Mouse (Mus musculus) ovary, postnatal 14 days (tissue): ENCODE measurements around the gene Cd177.
"Not testable (repeated sequence)": the region's sequence is repeated elsewhere in the genome, so short reads cannot be mapped to it uniquely, and the experiment has no call there.

ENCODE experiments used
- DNase-seq: peaks from one replicate; pipeline ENCODE4 v3.0.0; 2022; ENCODE audit warnings: low spot score

The Cd177 gene

DNA sequence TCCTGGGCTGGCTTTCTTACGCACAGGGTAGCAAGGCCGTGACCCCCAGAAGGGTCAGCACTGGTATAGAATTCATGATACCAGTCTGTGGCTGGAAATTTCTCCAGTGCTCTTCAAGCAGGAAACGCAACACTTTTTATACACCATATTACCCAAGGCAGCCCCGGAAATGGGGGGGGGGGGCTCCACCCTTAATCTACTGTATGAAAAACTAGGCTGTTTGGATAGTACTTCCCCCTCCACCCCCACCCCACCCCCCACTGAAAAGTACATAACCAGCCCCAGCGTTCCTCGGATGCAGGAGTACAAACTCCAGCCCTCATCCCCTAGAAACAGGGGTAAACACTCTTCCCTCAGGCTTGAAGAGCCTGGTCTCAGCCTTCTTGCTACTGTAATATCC, at the start of gene Cd177:
Cd177 (minus strand) TSS at position 101 of the 400 bp plus-strand sequence.
- DNase-seq: no peak

DNA sequence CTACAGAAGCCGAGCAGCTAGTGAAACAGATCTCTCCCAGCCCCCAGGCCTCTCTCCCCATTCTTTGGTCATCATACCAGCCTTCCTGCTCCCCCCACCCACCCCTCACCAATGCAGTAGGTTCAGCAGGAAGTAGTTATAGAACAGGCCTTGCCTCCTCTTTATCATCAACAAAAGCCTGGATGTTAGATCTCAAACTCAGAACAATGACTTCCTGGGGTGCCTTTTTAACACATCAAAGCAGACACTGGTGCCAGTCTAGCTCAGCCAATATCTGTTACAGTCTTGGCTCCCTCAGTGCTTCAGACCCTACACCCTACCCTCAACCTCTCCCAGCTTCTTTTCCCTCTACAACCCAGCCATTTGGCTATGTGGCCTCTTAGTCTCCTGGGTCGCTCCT, 48.9 kb upstream of the Cd177 start:
- no peak for DNase-seq

DNA sequence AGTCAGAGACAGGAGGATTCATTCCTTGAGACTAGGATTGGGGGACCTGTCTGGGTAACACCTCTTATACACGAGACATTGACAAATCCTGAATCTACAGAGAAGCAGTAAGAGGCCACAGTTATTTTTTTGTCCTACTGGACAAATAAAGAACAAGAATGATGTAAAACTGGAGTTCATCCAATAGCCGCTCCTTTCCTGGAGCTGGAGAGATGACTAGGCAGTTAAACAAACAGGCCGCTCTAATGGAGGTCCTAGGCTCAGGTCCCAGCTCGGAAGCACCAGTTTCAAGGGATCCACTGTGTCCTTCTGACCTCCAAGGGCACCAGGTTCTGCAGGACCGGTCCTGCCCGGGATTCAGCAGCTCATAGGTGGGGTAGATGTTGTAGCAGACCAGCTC, 44.7 kb upstream of the Cd177 start:
- DNase-seq: no peak

DNA sequence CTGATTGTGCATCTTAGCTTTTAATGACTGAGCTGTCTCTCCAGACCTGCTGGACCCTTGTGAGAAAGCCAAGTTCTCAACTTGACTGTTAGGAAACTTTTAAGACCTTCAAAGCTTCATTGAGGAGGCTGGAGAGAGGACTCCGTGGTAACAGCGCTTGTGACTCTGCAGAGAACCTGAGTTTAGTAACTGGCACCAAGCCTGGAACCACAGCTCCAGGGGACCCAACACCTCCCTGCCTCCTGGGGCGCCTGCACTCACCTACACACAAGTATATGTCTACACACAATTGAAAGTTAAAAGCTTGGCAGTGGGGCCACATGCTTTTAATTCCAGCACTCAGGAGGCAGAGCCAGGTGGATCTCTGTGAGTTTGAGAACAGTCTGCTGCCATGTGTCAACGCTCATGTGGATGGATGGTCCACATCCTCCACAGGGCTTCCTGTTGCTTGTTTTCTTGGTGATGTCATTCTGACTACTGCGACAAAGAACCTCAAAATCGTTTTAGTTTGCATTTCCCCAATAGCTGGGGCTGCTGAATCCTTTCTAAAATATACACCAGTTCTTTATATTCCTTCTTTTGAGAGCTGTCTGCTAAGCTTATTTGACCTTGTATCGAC, 42.1 kb upstream of the Cd177 start:
- DNase-seq: no peak

DNA sequence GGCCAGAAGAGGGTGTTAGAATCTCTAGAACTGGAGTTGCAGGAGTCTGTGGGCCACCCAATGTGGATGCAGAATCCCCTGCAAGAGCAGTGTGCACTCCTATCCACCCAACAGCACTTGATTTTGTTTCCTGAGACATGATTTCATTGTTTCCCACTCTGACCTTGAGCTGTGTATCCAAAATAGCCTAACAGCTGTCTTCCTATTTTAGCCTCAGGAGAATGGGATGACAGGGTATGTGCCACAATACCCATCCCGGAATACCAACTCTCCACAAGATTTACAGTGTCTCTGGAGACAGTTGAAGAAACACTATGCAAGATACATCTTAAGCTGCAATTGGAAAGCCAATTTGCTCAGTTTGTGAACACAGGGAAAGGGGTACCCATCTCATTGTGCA, 37.8 kb upstream of the Cd177 start:
- DNase-seq: no peak

DNA sequence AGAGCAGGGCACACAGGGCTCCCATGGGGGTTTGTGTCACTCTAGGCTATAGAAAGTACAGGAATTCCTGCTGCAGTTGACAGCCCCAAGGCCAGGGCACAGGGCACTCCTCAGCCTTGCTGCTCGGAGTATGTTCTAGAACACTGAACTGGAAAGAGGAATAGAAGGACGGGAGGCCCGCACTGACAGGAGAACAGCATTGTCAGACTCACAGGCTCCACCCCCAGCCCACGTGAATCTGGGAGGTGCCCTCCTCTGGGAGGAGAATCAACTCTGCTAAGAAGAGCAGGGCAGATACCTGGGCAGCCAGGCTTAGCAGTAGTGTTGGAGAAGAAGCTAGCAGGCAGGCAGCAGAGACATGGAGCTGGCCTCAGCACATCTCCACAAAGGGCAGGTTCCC, 16.8 kb upstream of the Cd177 start, which contains the start of gene Ceacam10:
Ceacam10 (plus strand) TSS at position 289 of the 400 bp plus-strand sequence.
- DNase-seq: not testable (repeated sequence)

DNA sequence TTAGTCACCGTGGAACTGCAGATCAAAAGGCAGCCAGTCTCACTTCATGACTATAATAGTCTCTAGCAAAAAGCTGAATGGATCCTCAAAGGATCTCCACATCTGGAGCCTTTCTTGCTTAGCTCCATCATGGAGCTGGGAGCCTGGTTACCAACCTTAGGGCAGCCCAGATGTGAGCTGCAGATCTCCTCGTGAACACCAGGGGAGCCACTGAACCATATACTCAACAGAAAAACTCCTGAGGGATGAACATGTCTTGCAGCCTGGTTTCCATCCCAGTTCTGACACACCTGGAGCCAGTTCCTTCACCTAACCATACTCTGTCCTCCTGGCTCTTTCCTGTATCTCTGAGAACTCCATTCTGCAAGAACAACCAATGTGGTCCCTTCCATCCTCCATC, 16.0 kb upstream of the Cd177 start:
- DNase-seq: no peak

DNA sequence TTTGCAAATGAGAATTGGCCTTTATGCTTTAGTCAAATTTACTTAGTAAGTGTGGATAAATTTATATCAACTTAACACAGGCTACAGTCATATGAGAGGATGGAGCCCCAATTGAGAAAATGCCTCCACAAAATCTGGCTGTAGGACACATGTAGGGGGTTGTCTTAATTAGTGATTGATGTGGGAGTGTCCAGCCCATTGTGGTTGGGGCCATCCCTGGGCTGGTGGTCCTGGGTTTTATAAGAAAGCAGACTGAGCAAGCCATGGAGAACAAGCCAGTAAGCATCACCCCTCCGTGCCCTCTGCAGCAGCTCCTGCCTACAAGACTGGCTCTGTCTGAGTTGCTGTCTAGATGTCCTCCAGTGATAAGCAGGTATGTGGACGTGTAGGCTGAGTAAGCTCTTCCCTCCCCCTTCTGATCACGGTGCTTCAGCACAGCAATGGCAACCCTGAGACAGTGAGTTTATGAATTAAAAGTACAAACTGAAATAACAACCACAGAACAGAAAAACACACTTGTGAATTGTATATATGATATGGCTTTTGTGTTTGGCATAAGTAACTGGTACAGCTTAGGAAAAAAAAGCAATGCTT, 13.9 kb upstream of the Cd177 start:
- no peak for DNase-seq

DNA sequence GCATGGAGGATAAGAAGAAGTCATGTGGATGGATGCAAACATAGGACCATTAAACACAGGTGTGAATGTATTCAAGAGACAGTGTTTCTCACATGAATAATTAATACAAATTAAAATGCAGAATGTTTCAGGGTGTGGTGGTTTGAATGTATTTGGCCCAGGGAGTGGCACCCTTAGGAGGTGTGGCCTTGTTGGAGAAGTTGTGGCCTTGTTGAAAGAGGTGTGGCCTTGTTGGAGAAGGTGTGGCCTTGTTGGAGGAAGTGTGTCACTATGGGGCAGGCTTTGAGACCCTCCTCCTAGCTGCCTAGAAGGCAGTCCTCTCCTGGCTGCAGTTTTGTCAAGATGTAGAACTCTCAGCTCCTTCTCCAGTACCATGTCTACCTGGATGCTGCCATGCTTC, 11.2 kb upstream of the Cd177 start:
- no peak for DNase-seq

DNA sequence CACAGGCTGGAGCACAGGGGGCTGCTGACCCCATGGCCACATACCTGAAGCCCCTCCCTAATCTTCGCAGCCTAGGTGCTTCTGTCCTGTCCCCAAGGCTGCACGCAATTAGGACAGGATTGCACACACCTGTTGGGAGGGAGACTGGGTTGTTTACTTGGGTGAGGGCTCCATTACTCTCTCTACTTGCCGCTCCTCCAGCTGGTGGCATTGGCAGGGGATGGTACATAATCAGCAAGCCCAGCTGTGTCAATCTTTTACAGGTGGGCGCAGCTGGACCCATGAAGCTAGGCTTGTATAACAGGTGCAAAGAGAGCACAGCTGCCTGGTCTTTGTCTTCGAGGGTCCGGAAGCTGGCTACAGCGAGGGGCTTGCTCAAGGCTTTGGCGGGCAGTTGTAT, 2.5 kb upstream of the Cd177 start:
- DNase-seq: no peak

DNA sequence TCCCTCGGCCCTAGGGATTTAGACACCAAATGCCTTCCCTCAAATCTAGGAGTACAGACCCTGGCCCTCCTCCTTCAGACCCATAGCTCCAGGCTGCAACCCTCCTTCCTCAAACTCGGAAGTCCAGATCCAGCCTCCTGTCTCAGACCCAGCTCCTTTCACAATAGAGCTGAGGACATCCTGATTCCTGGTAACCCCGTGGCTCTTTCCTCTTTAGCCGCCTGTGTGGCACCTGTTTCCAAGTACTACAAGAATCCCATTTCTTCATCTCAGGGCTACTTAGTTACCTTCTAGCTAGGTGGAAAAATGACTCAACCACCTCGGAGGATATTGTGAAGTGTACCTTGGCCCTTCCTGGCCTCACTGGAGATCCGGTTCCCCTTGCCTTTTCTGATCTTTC, 1.1 kb upstream of the Cd177 start:
- no peak for DNase-seq

DNA sequence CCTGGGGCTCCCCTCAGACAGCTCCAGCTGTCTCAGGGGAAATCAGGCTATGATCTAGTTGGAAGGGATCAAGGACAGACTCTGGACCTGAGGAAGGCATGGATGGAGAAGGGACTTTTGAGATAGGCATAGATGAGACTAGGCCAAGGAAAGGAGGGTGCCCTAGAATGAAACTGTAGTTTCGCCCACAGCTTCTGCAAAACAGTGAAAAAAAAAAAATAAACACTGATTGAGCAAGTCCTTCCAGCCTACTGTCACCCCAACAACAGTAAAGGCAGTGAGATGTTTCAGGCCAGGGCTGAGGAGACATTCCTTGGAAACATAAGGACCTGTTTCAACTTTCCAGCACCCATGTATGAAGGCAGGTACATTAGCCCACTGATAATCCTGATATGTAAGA, 1.6 kb downstream of the Cd177 start:
- no peak for DNase-seq

DNA sequence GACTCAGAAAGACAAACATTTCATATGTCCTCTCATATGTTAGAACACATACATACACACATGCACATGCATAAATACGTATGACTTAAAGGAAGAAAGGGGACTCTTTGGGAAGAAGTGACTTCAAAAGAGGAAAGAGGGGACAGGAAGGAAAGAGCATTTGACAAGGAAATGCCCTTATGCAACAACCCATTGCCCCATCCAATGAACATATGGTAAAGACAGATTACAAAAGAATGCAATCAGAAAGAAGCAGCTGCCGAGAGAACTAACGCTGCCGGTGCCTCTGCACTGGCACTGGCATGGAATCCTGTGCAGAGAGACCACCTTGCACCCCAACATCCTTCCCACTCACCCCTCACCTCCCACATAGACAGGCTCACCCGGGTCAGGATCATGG, 6.6 kb downstream of the Cd177 start:
- DNase-seq: no peak

DNA sequence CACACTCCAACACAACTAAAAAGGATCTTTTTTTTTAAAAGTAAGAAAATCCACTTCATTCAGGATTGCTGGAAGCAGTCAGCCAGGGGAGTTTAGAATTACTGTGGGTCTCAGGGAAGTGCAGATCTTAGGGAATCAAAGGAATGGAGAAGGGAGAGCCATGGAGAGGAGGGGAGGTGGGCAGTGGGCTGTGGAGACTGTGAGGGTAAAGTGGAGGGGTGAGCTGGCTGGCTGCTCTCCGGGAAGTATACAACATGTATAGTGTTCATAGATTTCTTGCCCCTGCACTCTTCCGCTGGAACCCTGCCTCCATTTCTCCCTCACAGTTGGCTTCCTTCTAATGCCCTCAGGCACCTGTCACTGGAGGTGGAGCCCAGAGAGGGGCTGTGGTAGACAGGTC, 8.5 kb downstream of the Cd177 start:
- DNase-seq: no peak

DNA sequence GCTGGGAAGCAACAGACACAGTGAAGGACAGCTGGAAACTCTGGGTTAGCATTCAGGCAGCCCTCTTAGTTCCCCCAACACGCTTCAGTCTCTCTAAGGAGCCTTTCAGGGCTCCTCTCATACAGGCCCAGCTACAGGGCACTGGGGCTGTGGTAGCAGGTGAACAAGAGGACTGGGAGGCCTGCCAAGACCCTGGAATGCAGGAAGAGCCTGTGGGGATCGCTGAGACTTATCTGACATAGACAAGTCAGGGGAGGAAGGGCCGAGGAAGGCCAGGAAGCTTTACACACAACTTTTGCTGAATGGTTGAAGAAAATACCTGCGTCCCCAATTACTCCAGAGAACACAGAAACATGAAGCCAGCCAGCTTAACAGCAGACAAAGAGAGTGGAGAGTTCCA, 9.4 kb downstream of the Cd177 start:
- no peak for DNase-seq

DNA sequence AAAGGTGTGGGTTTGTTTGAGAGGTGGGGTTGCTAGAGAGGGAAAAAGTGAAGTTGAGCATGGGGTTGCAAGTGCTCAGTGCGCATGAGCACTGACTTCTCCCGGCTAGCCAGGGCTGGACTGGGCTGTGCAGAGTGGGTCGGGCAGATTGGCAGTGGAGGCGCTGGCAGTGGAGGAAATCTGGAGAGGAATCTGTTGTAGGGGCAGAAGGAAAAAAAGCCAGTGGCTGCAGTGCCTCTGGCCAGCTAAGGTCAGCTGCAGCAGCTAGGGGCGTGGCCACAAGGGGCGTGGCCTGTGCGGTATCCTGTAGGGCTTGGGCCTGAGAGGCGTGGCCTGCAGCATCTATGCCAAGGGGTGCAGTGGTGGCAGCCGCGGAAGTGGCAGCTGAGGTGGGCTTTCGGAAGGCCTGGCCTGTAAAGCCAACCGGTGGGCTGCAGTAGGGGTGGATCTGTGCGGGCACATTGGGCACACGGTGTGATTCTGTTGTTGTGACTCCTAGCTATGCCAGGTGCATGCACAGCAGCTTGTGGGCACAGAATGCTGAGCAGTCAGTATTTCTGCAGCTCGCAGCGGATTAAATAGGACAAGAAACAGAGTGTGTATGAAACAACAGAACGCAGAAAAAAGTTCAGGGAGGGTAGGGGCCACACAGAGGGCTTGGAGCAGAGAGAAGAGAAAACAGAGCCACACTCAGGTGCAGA, 24.0 kb downstream of the Cd177 start:
- no peak for DNase-seq

DNA sequence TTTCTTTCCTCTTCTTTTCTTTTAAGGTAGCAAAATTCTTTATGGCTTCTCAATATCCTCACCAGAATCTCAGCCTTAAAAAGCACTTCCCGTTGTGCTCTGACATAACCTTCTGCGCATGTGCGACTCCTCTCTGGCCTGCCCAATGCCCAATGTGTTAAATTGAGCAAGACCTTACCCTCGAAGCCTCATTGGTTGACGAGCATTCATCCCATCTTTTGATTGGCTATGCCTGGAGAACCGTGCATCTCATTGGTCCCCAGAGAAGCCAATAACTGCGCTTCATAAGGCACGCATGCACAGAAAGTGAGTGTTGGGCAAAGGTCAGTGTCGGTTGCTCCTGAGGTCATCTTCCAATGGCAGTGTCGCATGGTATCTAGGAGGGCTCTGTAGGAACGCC, 33.3 kb downstream of the Cd177 start, which contains the start of gene Gm4763:
Gm4763 (minus strand) TSS at position 101 of the 400 bp plus-strand sequence.
- DNase-seq: not testable (repeated sequence)

DNA sequence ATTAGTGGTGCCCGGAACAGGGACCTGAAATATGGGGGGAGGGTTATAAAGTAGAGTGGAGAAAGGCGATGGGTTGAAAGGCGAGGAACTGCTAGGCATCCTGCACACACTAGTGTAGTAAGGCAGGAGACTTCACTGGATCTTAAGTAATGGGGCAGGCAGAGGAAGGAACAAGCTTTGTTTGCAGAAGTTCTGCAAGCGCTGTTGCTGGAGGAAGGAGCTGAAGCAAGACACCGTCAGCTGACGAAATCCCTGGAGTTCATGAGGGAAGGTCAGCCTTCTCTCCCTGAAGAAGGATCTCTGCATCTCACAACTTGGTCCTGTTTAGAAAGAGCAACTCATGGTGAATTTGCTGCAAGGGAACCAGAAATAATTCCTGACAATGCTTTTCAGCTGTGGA, 45.1 kb downstream of the Cd177 start:
- DNase-seq: no peak

DNA sequence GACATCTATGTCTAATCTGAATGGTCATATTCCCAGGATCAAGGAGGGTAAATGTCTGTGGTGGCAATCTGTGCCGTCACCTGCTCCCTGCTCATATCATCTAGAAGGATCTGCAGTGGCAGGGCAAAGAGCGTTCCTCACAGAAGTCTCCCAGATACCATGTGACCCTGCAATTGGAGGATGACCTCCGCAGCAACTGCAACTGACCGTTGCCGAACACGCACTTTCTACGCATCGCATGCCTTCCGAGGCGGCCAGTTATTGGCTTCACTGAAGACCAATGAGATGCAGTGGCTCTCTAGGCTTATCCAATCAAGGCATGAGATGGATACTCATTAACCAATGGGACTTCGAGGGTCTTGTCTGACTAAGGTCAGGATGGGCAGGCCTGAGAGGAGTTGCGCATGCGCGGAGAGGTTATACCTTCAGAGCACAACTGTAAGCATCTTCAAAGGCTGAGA, 51.2 kb downstream of the Cd177 start, which contains the start of gene BC049730:
BC049730 (plus strand) TSS at position 411 of the 461 bp plus-strand sequence.
- no peak for DNase-seq

DNA sequence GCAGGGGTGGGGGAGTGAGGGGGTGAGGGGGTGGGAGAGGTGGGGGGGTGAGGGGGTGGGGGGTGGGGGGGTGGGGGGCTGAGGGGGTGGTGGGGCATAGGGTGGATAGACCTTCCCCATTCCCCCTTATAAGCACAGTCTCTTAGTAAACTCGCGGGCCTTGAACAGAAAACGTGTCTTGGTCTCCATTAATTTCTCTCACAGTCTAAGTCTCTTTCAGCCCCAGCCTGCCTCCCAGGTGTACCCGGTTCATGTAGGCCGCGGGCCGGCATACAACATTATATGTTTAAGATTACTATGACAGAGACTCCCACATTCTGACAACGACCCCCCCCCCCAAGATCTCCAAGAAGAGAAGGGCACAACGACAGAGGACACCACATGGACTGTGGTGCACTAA, 57.3 kb downstream of the Cd177 start:
- not testable (repeated sequence) for DNase-seq

DNA sequence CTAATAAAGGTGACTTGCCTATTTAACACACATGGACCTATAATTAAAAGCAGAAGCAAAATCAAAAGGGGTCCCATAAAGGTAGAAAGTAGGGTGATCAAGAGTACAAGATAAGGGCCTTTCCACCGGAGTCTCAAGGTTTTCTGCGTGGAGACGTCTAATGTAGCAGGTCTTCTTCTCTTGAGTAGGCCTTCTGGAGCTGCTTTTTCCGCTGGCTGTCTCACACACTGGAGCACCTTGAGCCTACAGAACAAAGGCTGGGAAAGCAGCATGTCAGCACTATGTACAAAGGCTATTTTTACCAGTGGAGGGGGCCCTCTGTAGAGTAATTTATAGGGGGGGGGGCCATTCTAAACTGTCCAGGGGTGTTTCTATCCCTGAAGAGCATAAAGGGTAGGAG, 62.2 kb downstream of the Cd177 start:
- not testable (repeated sequence) for DNase-seq
